Mouse (Mus musculus) heart, adult 11 months (tissue): Measurements from ENCODE around the gene Ang6.
"Not testable (repeated sequence)": the region's sequence is repeated elsewhere in the genome, so short reads cannot be mapped to it uniquely, and the experiment has no call there.

ENCODE experiments used
- DNase-seq: peaks from one replicate; pipeline ENCODE4 v3.0.0; 2022

Gene Ang6

GRCm38 (mm10) chr14:44002169-44002568 is at the start of gene Ang6:
TSS of gene Ang6 (minus strand) at chr14:44002269.
- DNase-seq, result no peak

GRCm38 (mm10) chr14:44046567-44046966 is 44.5 kb upstream of the Ang6 start:
- not testable (repeated sequence) for DNase-seq

GRCm38 (mm10) chr14:44031828-44032227 is 29.8 kb upstream of the Ang6 start:
- not testable (repeated sequence) for DNase-seq

GRCm38 (mm10) chr14:44009686-44010085 is 7.6 kb upstream of the Ang6 start:
- not testable (repeated sequence) for DNase-seq

GRCm38 (mm10) chr14:44008021-44008420 is 6.0 kb upstream of the Ang6 start:
- DNase-seq, result not testable (repeated sequence)

- DNase-seq, result no peak
These were observed 469 bp downstream of the Ang6 start for GRCm38 (mm10) chr14:44001600-44001999.

GRCm38 (mm10) chr14:43998455-43999000 is 3.5 kb downstream of the Ang6 start:
- DNase-seq, result peak; percentile 46

- DNase-seq, result peak; percentile 91
These were observed 14.7 kb downstream of the Ang6 start for GRCm38 (mm10) chr14:43987404-43987803.

- peak; percentile 65 for DNase-seq
These were observed 15.9 kb downstream of the Ang6 start for GRCm38 (mm10) chr14:43986147-43986546.

- peak; percentile 85 for DNase-seq
These were observed 18.2 kb downstream of the Ang6 start for GRCm38 (mm10) chr14:43983897-43984296.

GRCm38 (mm10) chr14:43983454-43983853 is 18.6 kb downstream of the Ang6 start:
- DNase-seq, result peak; percentile 44

GRCm38 (mm10) chr14:43956769-43957168 is 45.3 kb downstream of the Ang6 start, which contains the start of gene Ang5:
TSS of gene Ang5 (plus strand) at chr14:43957069.
- not testable (repeated sequence) for DNase-seq

- not testable (repeated sequence) for DNase-seq
These were observed 47.0 kb downstream of the Ang6 start for GRCm38 (mm10) chr14:43955074-43955473.

GRCm38 (mm10) chr14:43953382-43953781 is 48.7 kb downstream of the Ang6 start:
- not testable (repeated sequence) for DNase-seq
